ENCODE assay signal across 22 mouse cellular contexts in genomic region chr12:25256268-25256667, GRCm38 (mm10).
A peak's percentile ranks its signal among the peaks of the same experiment; 100 is the strongest.
DNase-seq lines count a peak whose midpoint lies in the region; ATAC-seq lines count a peak whose summit lies in the region.
"Had no signal": no experiment of that assay in that cellular context is flagged by ENCODE, and none has a peak within 500 bp of the region (broad histone marks: within the 10 kb centered on the region; RNA-seq: fewer than 3 reads in every experiment).

No protein-coding gene starts in this region.

- no peak overlapping the region for H3K4me3 ChIP-seq in heart, embryonic 11.5 days (ENCODE audit: low read depth, low read length)
- H3K4me3 ChIP-seq: embryonic facial prominence, embryonic 12.5 days; heart, embryonic 15.5 days; hindbrain, embryonic 10.5 days had no signal

- no peaks in the 10 kb centered on the region for H3K36me3 ChIP-seq in heart, embryonic 11.5 days (ENCODE audit: control insufficient read depth, insufficient read depth, low read length)
- H3K36me3 ChIP-seq: embryonic facial prominence, embryonic 12.5 days; heart, embryonic 15.5 days; hindbrain, embryonic 10.5 days had no signal

- H3K9me3 ChIP-seq in heart, embryonic 11.5 days (replicated peaks; ENCODE audit: control insufficient read depth, low read length), result peaks cover 7% of the 10 kb centered on the region
- H3K9me3 ChIP-seq: embryonic facial prominence, embryonic 12.5 days; heart, embryonic 15.5 days had no signal

- 0 out of 2 replicates have a peak, but pooled peaks cover 7% of the 10 kb centered on the region for H3K4me1 ChIP-seq in heart, embryonic 11.5 days (ENCODE audit: control insufficient read depth, insufficient read depth, low read length)
- H3K4me1 ChIP-seq: embryonic facial prominence, embryonic 12.5 days had no signal

- 0 out of 2 replicates have a peak, but pooled peaks have one; percentile 31 for ATAC-seq in heart, embryonic 11.5 days (replicated peaks; ENCODE audit: insufficient number of reproducible peaks, low FRiP score, low TSS enrichment)
- ATAC-seq: forebrain, embryonic 16.5 days; Patski had no signal

- H3K27ac ChIP-seq in heart, embryonic 11.5 days (ENCODE audit: low read depth, low read length), result no peak overlapping the region
- H3K27ac ChIP-seq: embryonic facial prominence, embryonic 12.5 days; heart, embryonic 15.5 days; hindbrain, embryonic 10.5 days; hindbrain, embryonic 14.5 days had no signal

- H3K4me2 ChIP-seq in heart, embryonic 11.5 days, result no peak overlapping the region
- H3K4me2 ChIP-seq: embryonic facial prominence, embryonic 12.5 days; heart, embryonic 15.5 days; hindbrain, embryonic 14.5 days had no signal

- 18% methylated on average over 6 of the region's 6 CpGs for WGBS in heart, embryonic 11.5 days (ENCODE audit: insufficient replicate concordance)

- no peak for DNase-seq in heart, adult 9 months (ENCODE audit: low spot score in 2 of 2)
- peak; percentile 32 for DNase-seq in thymus, postnatal 14 days
- DNase-seq in thymus, adult 18-20 months, result no peak
- DNase-seq in naive thymus-derived CD4-positive, alpha-beta T cell, adult 2 months (ENCODE audit: low read depth), result peak; percentile 51
- DNase-seq in thymus, postnatal 4 days, result peak; percentile 31
- DNase-seq in gastrocnemius, postnatal 36 days, result no peak
- no peak for DNase-seq in layer of hippocampus, postnatal 14 days (ENCODE audit: low spot score in 2 of 2)
- DNase-seq: adrenal gland, adult 2 months; adrenal gland, postnatal 25 days; cerebellum, adult 11 months; cerebellum, adult 8-10 months; cerebellum, postnatal 14 days; gastrocnemius, postnatal 10 days; heart, postnatal 14 days had no signal

- H3K27me3 ChIP-seq in heart, embryonic 11.5 days (ENCODE audit: control insufficient read depth, insufficient read depth, low read length), result no peaks in the 10 kb centered on the region
- H3K27me3 ChIP-seq: CH12.LX; embryonic facial prominence, embryonic 12.5 days; heart, embryonic 15.5 days; Patski had no signal

- H3K9ac ChIP-seq in heart, embryonic 11.5 days (ENCODE audit: low read depth, low read length), result no peak overlapping the region
- H3K9ac ChIP-seq: embryonic facial prominence, embryonic 12.5 days; heart, embryonic 15.5 days; hindbrain, embryonic 14.5 days had no signal

- intact Hi-C loops in gastrocnemius, postnatal 36 days (cut with DNase I), result no loop called here

Comparison
In these comparisons a context has a peak if more than half of its experiments do, and no peak if none do; other contexts are left out.
1. DNase-seq: peak in thymus, postnatal 14 days (single experiment), naive thymus-derived CD4-positive, alpha-beta T cell, adult 2 months (single experiment) and thymus, postnatal 4 days (single experiment); none in heart, adult 9 months (0 of 2), thymus, adult 18-20 months (0 of 2), gastrocnemius, postnatal 36 days (0 of 2) and layer of hippocampus, postnatal 14 days (0 of 2).